In genomic region chr11:114823199-114823725, GRCm38 (mm10) we compare ENCODE assay signal across 10 mouse cellular contexts. TPM values are rescaled to one million over a fixed set of nuclear protein-coding genes. Genes with fewer than 3 reads are reported as not detected.
DNase-seq lines count a peak whose midpoint lies in the region; ATAC-seq and TF ChIP-seq lines count a peak whose summit lies in the region.
"Had no signal": no experiment of that assay in that cellular context is flagged by ENCODE, and none has a peak within 500 bp of the region (broad histone marks: within the 10 kb centered on the region; RNA-seq: fewer than 3 reads in every experiment).

No protein-coding gene starts in this region.

- 17% methylated on average over 11 of the region's 11 CpGs for WGBS in heart, embryonic 14.5 days
- 1% methylated on average over 11 of the region's 11 CpGs for WGBS in limb, embryonic 14.5 days
- 16% methylated on average over 11 of the region's 11 CpGs for WGBS in intestine, embryonic 15.5 days

- no peak for ATAC-seq in heart, embryonic 14.5 days (ENCODE audit: insufficient number of reproducible peaks, insufficient read depth, low FRiP score, low read depth)
- peak; percentile 54 for ATAC-seq in limb, embryonic 14.5 days (ENCODE audit: low FRiP score, low read depth)
- ATAC-seq in intestine, embryonic 15.5 days: no peak

- H3K9me3 ChIP-seq in heart, embryonic 14.5 days (ENCODE audit: control insufficient read depth, low read length): no peaks in the 10 kb centered on the region
- no peaks in the 10 kb centered on the region; the same call in 1 of the 2 replicates for H3K9me3 ChIP-seq in ES-Bruce4 (replicated peaks; ENCODE audit: control insufficient read depth, insufficient read depth, low read length, poor library complexity, severe bottlenecking)
- H3K9me3 ChIP-seq in limb, embryonic 14.5 days (ENCODE audit: control insufficient read depth, low read length): no peaks in the 10 kb centered on the region
- no peaks in the 10 kb centered on the region for H3K9me3 ChIP-seq in intestine, embryonic 15.5 days

- H3K27me3 ChIP-seq in heart, embryonic 14.5 days (ENCODE audit: control insufficient read depth, insufficient read depth, low read length): no peaks in the 10 kb centered on the region
- no peaks in the 10 kb centered on the region for H3K27me3 ChIP-seq in ES-Bruce4 (ENCODE audit: control insufficient read depth, insufficient read depth, low read length, poor library complexity, severe bottlenecking)
- H3K27me3 ChIP-seq in limb, embryonic 14.5 days (ENCODE audit: control insufficient read depth, insufficient read depth, low read length): no peaks in the 10 kb centered on the region
- no peaks in the 10 kb centered on the region for H3K27me3 ChIP-seq in intestine, embryonic 15.5 days (replicated peaks)

- H3K4me3 ChIP-seq in heart, embryonic 14.5 days (ENCODE audit: control insufficient read depth in 1 of 2, insufficient read depth in 1 of 2, low read depth in 1 of 2, low read length in 2 of 2): no peak overlapping the region
- H3K4me3 ChIP-seq in ES-Bruce4 (ENCODE audit: low read depth, low read length): 0 out of 2 replicates have a peak overlapping the region, but pooled peaks have one; percentile 4
- no peak overlapping the region for H3K4me3 ChIP-seq in embryonic fibroblast, embryonic 13.5 days (ENCODE audit: insufficient read depth, low read length)
- no peak overlapping the region for H3K4me3 ChIP-seq in limb, embryonic 14.5 days (replicated peaks; ENCODE audit: low read length)
- H3K4me3 ChIP-seq in intestine, embryonic 15.5 days (replicated peaks): no peak overlapping the region

- DNase-seq in heart, adult 8-10 months (ENCODE audit: low spot score): no peak
- peak; percentile 45 for DNase-seq in limb, embryonic 14.5 days (ENCODE audit: low spot score)
- DNase-seq in frontal cortex, postnatal 36 days (ENCODE audit: low spot score in 2 of 2): no peak
- no peak for DNase-seq in layer of hippocampus, postnatal 10 days (ENCODE audit: low spot score in 2 of 2)
- DNase-seq: thymus, postnatal 25 days had no signal

- H3K4me1 ChIP-seq in heart, embryonic 14.5 days (ENCODE audit: control insufficient read depth in 2 of 2, insufficient read depth in 2 of 2, low read length in 2 of 2): peaks cover 13 to 17% of the 10 kb centered on the region in 2 experiments; a peak in 3 of 4 replicates
- peaks cover 11% of the 10 kb centered on the region for H3K4me1 ChIP-seq in ES-Bruce4 (ENCODE audit: control insufficient read depth, insufficient read depth, low read length)
- H3K4me1 ChIP-seq in embryonic fibroblast, embryonic 13.5 days (ENCODE audit: control insufficient read depth, insufficient read depth, low read length): peaks cover 2% of the 10 kb centered on the region; the same call in 1 of the 2 replicates
- H3K4me1 ChIP-seq in limb, embryonic 14.5 days (ENCODE audit: control insufficient read depth, insufficient read depth, low read length): peaks cover 14% of the 10 kb centered on the region
- H3K4me1 ChIP-seq in intestine, embryonic 15.5 days (replicated peaks): peaks cover 11% of the 10 kb centered on the region

- no peak overlapping the region; the same call in 1 of the 2 replicates for H3K4me2 ChIP-seq in heart, embryonic 14.5 days (ENCODE audit: low read length)
- peak overlapping the region; percentile 29; the same call in 1 of the 2 replicates for H3K4me2 ChIP-seq in limb, embryonic 14.5 days (replicated peaks; ENCODE audit: low read depth, low read length, severe bottlenecking)
- no peak overlapping the region for H3K4me2 ChIP-seq in intestine, embryonic 15.5 days (replicated peaks)

- H3K36me3 ChIP-seq in heart, embryonic 14.5 days (ENCODE audit: control insufficient read depth, insufficient read depth, low read length): no peaks in the 10 kb centered on the region
- no peaks in the 10 kb centered on the region for H3K36me3 ChIP-seq in ES-Bruce4 (ENCODE audit: control insufficient read depth, insufficient read depth, low read length, poor library complexity, severe bottlenecking)
- no peaks in the 10 kb centered on the region for H3K36me3 ChIP-seq in limb, embryonic 14.5 days (ENCODE audit: control insufficient read depth, insufficient read depth, low read length)
- H3K36me3 ChIP-seq in intestine, embryonic 15.5 days: no peaks in the 10 kb centered on the region

- no peak for TF ChIP-seq POLR2A in ES-Bruce4 (IDR thresholded peaks at IDR 0.05; ENCODE audit: insufficient read depth, low read length)
- no peak for TF ChIP-seq POLR2A in embryonic fibroblast, embryonic 13.5 days (IDR thresholded peaks at IDR 0.05; ENCODE audit: low read depth, low read length)
- no peak for TF ChIP-seq POLR2A in limb, embryonic 14.5 days (IDR thresholded peaks at IDR 0.05; ENCODE audit: borderline replicate concordance, extremely low read depth, insufficient read depth, insufficient read length)

- no peak overlapping the region for H3K9ac ChIP-seq in heart, embryonic 14.5 days (ENCODE audit: low read length)
- H3K9ac ChIP-seq in ES-Bruce4 (ENCODE audit: low read depth, poor library complexity, severe bottlenecking): peak overlapping the region; percentile 4; the same call in 1 of the 2 replicates
- H3K9ac ChIP-seq in limb, embryonic 14.5 days (ENCODE audit: low read depth, low read length, severe bottlenecking): no peak overlapping the region
- H3K9ac ChIP-seq in intestine, embryonic 15.5 days: no peak overlapping the region

- TF ChIP-seq EP300 in ES-Bruce4 (IDR thresholded peaks at IDR 0.05; ENCODE audit: insufficient read depth, low read depth, low read length): peak; percentile 49; the same call in 1 of the 2 replicates

- no peak for TF ChIP-seq CTCF in ES-Bruce4 (IDR thresholded peaks at IDR 0.05; ENCODE audit: low read depth, low read length)
- no peak for TF ChIP-seq CTCF in embryonic fibroblast, embryonic 13.5 days (IDR thresholded peaks at IDR 0.05; ENCODE audit: borderline replicate concordance, insufficient read depth, low read length)

- H3K27ac ChIP-seq in heart, embryonic 14.5 days (replicated peaks in 1 of 2; ENCODE audit: control insufficient read depth in 1 of 2, insufficient read depth in 1 of 2, low read depth in 2 of 2, low read length in 2 of 2): peak overlapping the region; percentile 25 to 30; a peak in 2 of 4 replicates
- peak overlapping the region; percentile 78 for H3K27ac ChIP-seq in ES-Bruce4 (ENCODE audit: insufficient read depth, low read length)
- peak overlapping the region; percentile 12; the same call in 1 of the 2 replicates for H3K27ac ChIP-seq in embryonic fibroblast, embryonic 13.5 days (ENCODE audit: insufficient read depth, low read length)
- peak overlapping the region; percentile 56 for H3K27ac ChIP-seq in limb, embryonic 14.5 days (replicated peaks; ENCODE audit: low read depth, low read length)
- H3K27ac ChIP-seq in intestine, embryonic 15.5 days: no peak overlapping the region

RNA-seq across cellular contexts. Expression of gene Gpr142, which starts 24.5 kb away (rescaled TPM):
- polyA plus RNA-seq in heart, embryonic 14.5 days (2014; fragmentation: Nextera tagmentation; extraction: Ambion mirVana): not detected in 2 replicates
- total RNA-seq in heart, adult 8-10 months (2022): not detected
- not detected in 2 replicates for polyA plus RNA-seq in ES-Bruce4 (2011; ENCODE audit: insufficient read depth, insufficient read length, low read depth, missing spikeins)
- not detected in 2 replicates for polyA plus RNA-seq in embryonic fibroblast, embryonic 13.5 days (2011; ENCODE audit: insufficient read length, low read depth, missing spikeins)
- polyA plus RNA-seq in limb, embryonic 14.5 days (2012; rRNA removed): 0.19 TPM in 1 of 2 replicates, not detected in the other
- not detected in 2 replicates for polyA plus RNA-seq in limb, embryonic 14.5 days (2014; fragmentation: Nextera tagmentation; extraction: Ambion mirVana)
- polyA plus RNA-seq in intestine, embryonic 15.5 days (2015; fragmentation: Nextera tagmentation; extraction: Ambion mirVana): 0.21 and 0.51 TPM in 2 replicates
- not detected for total RNA-seq in layer of hippocampus, postnatal 10 days (2021)
- total RNA-seq: liver, adult 2 months had no signal
- polyA plus RNA-seq: liver, adult 2 months had no signal

RNA-seq across cellular contexts. Expression of gene Btbd17, which starts 27.5 kb away (rescaled TPM):
- not detected in 2 replicates for polyA plus RNA-seq in heart, embryonic 14.5 days (2014; fragmentation: Nextera tagmentation; extraction: Ambion mirVana)
- total RNA-seq in heart, adult 8-10 months (2022): not detected
- 0.93 TPM in 1 of 2 replicates, not detected in the other for polyA plus RNA-seq in ES-Bruce4 (2011; ENCODE audit: insufficient read depth, insufficient read length, low read depth, missing spikeins)
- not detected in 2 replicates for polyA plus RNA-seq in embryonic fibroblast, embryonic 13.5 days (2011; ENCODE audit: insufficient read length, low read depth, missing spikeins)
- polyA plus RNA-seq in limb, embryonic 14.5 days (2012; rRNA removed): 2.7 and 3.2 TPM in 2 replicates
- polyA plus RNA-seq in limb, embryonic 14.5 days (2014; fragmentation: Nextera tagmentation; extraction: Ambion mirVana): 1.00 and 1.4 TPM in 2 replicates
- polyA plus RNA-seq in intestine, embryonic 15.5 days (2015; fragmentation: Nextera tagmentation; extraction: Ambion mirVana): 1.4 and 1.5 TPM in 2 replicates
- total RNA-seq in layer of hippocampus, postnatal 10 days (2021): 10 to 100 TPM; 30.4 to 32.9 TPM
- total RNA-seq: liver, adult 2 months had no signal
- polyA plus RNA-seq: liver, adult 2 months had no signal

RNA-seq across cellular contexts. Expression of gene Gprc5c, which starts 27.7 kb away (rescaled TPM):
- 15.2 and 18.0 TPM in 2 replicates for polyA plus RNA-seq in heart, embryonic 14.5 days (2014; fragmentation: Nextera tagmentation; extraction: Ambion mirVana)
- 1 to 10 TPM; 7.3 to 9.6 (median 9.1) TPM for total RNA-seq in heart, adult 8-10 months (2022)
- polyA plus RNA-seq in ES-Bruce4 (2011; ENCODE audit: insufficient read depth, insufficient read length, low read depth, missing spikeins): 48.8 and 57.0 TPM in 2 replicates
- 6.4 and 9.2 TPM in 2 replicates for polyA plus RNA-seq in embryonic fibroblast, embryonic 13.5 days (2011; ENCODE audit: insufficient read length, low read depth, missing spikeins)
- 34.1 and 48.8 TPM in 2 replicates for polyA plus RNA-seq in limb, embryonic 14.5 days (2012; rRNA removed)
- 35.5 and 42.3 TPM in 2 replicates for polyA plus RNA-seq in limb, embryonic 14.5 days (2014; fragmentation: Nextera tagmentation; extraction: Ambion mirVana)
- polyA plus RNA-seq in intestine, embryonic 15.5 days (2015; fragmentation: Nextera tagmentation; extraction: Ambion mirVana): 15.5 and 16.0 TPM in 2 replicates
- total RNA-seq in layer of hippocampus, postnatal 10 days (2021): 1 to 10 TPM; 3.9 to 5.1 TPM

RNA-seq across cellular contexts. Expression of gene Kif19a, which starts 58.1 kb away (rescaled TPM):
- polyA plus RNA-seq in heart, embryonic 14.5 days (2014; fragmentation: Nextera tagmentation; extraction: Ambion mirVana): 0.16 and 0.28 TPM in 2 replicates
- total RNA-seq in heart, adult 8-10 months (2022): under 1 TPM; 0.25 to 0.80 (median 0.42) TPM
- polyA plus RNA-seq in ES-Bruce4 (2011; ENCODE audit: insufficient read depth, insufficient read length, low read depth, missing spikeins): 1.0 and 1.4 TPM in 2 replicates
- polyA plus RNA-seq in embryonic fibroblast, embryonic 13.5 days (2011; ENCODE audit: insufficient read length, low read depth, missing spikeins): not detected in 2 replicates
- 0.93 and 1.1 TPM in 2 replicates for polyA plus RNA-seq in limb, embryonic 14.5 days (2012; rRNA removed)
- polyA plus RNA-seq in limb, embryonic 14.5 days (2014; fragmentation: Nextera tagmentation; extraction: Ambion mirVana): 0.17 and 0.39 TPM in 2 replicates
- 0.33 and 0.45 TPM in 2 replicates for polyA plus RNA-seq in intestine, embryonic 15.5 days (2015; fragmentation: Nextera tagmentation; extraction: Ambion mirVana)
- total RNA-seq in layer of hippocampus, postnatal 10 days (2021): 1 to 10 TPM; 6.7 to 8.7 TPM
